21 mouse cellular contexts compared by ENCODE assay signal in genomic region chr1:146523727-146524573, GRCm38 (mm10). TPM values are rescaled to one million over a fixed set of nuclear protein-coding genes. Genes with fewer than 3 reads are reported as not detected.
DNase-seq lines count a peak whose midpoint lies in the region; ATAC-seq lines count a peak whose summit lies in the region.
"Had no signal": no experiment of that assay in that cellular context is flagged by ENCODE, and none has a peak within 500 bp of the region (broad histone marks: within the 10 kb centered on the region; RNA-seq: fewer than 3 reads in every experiment).

No protein-coding gene starts in this region.

- intact Hi-C loops in heart, postnatal 25 days (cut with DNase I), result no loop called here

- no peaks in the 10 kb centered on the region for H3K27me3 ChIP-seq in forebrain, embryonic 12.5 days
- H3K27me3 ChIP-seq in forebrain, embryonic 13.5 days, result no peaks in the 10 kb centered on the region
- no peaks in the 10 kb centered on the region for H3K27me3 ChIP-seq in midbrain, embryonic 10.5 days (ENCODE audit: low read depth, poor library complexity, severe bottlenecking)
- H3K27me3 ChIP-seq in midbrain, embryonic 14.5 days (ENCODE audit: control insufficient read depth, insufficient read depth, low read length), result no peaks in the 10 kb centered on the region
- no peaks in the 10 kb centered on the region for H3K27me3 ChIP-seq in midbrain, embryonic 13.5 days
- H3K27me3 ChIP-seq: CH12.LX; embryonic facial prominence, embryonic 13.5 days had no signal

- no peak overlapping the region for H3K4me2 ChIP-seq in forebrain, embryonic 12.5 days
- H3K4me2 ChIP-seq in forebrain, embryonic 13.5 days, result no peak overlapping the region
- H3K4me2 ChIP-seq in midbrain, embryonic 14.5 days (ENCODE audit: low read length), result no peak overlapping the region
- no peak overlapping the region for H3K4me2 ChIP-seq in midbrain, embryonic 13.5 days (replicated peaks)
- H3K4me2 ChIP-seq: embryonic facial prominence, embryonic 13.5 days had no signal

- no peak overlapping the region for H3K27ac ChIP-seq in forebrain, embryonic 12.5 days
- no peak overlapping the region for H3K27ac ChIP-seq in forebrain, embryonic 13.5 days
- no peak overlapping the region for H3K27ac ChIP-seq in midbrain, embryonic 10.5 days (replicated peaks)
- H3K27ac ChIP-seq in midbrain, embryonic 14.5 days (replicated peaks; ENCODE audit: low read depth, low read length), result no peak overlapping the region
- no peak overlapping the region for H3K27ac ChIP-seq in midbrain, embryonic 13.5 days
- H3K27ac ChIP-seq: embryonic facial prominence, embryonic 13.5 days; heart, embryonic 10.5 days had no signal

- WGBS in forebrain, embryonic 12.5 days, result 49% methylated on average over 11 of the region's 11 CpGs
- 55% methylated on average over 11 of the region's 11 CpGs for WGBS in forebrain, embryonic 13.5 days
- WGBS in midbrain, embryonic 10.5 days, result 58% methylated on average over 11 of the region's 11 CpGs
- 55% methylated on average over 11 of the region's 11 CpGs for WGBS in midbrain, embryonic 14.5 days
- 54% methylated on average over 11 of the region's 11 CpGs for WGBS in midbrain, embryonic 13.5 days

- H3K4me3 ChIP-seq in forebrain, embryonic 12.5 days (replicated peaks), result no peak overlapping the region
- H3K4me3 ChIP-seq in forebrain, embryonic 13.5 days, result no peak overlapping the region
- H3K4me3 ChIP-seq in midbrain, embryonic 10.5 days, result no peak overlapping the region
- no peak overlapping the region for H3K4me3 ChIP-seq in midbrain, embryonic 14.5 days (replicated peaks; ENCODE audit: low read depth, low read length)
- H3K4me3 ChIP-seq in midbrain, embryonic 13.5 days (replicated peaks), result no peak overlapping the region
- H3K4me3 ChIP-seq: embryonic facial prominence, embryonic 13.5 days; heart, embryonic 10.5 days had no signal

- peak; percentile 11 for DNase-seq in midbrain, embryonic 10.5 days (ENCODE audit: low spot score)
- DNase-seq in midbrain, embryonic 14.5 days, result no peak
- peak; percentile 39 for DNase-seq in brain, adult 2 months (ENCODE audit: low read depth, low spot score)
- no peak for DNase-seq in heart, postnatal 25 days (ENCODE audit: low spot score)
- DNase-seq: adrenal gland, adult 2 months; adrenal gland, postnatal 25 days; cerebellum, adult 11-12 months; cerebellum, adult 9-10 months; cerebellum, postnatal 36 days; gastrocnemius, postnatal 10 days; heart, adult 18-20 months; heart, postnatal 10 days had no signal

- H3K36me3 ChIP-seq in forebrain, embryonic 12.5 days (replicated peaks), result no peaks in the 10 kb centered on the region
- no peaks in the 10 kb centered on the region for H3K36me3 ChIP-seq in forebrain, embryonic 13.5 days (ENCODE audit: poor library complexity, severe bottlenecking)
- H3K36me3 ChIP-seq in midbrain, embryonic 10.5 days, result no peaks in the 10 kb centered on the region
- H3K36me3 ChIP-seq in midbrain, embryonic 14.5 days (ENCODE audit: control insufficient read depth, insufficient read depth, low read length), result no peaks in the 10 kb centered on the region
- H3K36me3 ChIP-seq in midbrain, embryonic 13.5 days, result no peaks in the 10 kb centered on the region
- H3K36me3 ChIP-seq: embryonic facial prominence, embryonic 13.5 days; heart, embryonic 10.5 days had no signal

- no peaks in the 10 kb centered on the region for H3K4me1 ChIP-seq in forebrain, embryonic 12.5 days
- no peaks in the 10 kb centered on the region for H3K4me1 ChIP-seq in forebrain, embryonic 13.5 days
- H3K4me1 ChIP-seq in midbrain, embryonic 10.5 days, result peaks cover 4% of the 10 kb centered on the region
- no peaks in the 10 kb centered on the region for H3K4me1 ChIP-seq in midbrain, embryonic 14.5 days (ENCODE audit: control insufficient read depth, insufficient read depth, low read length)
- H3K4me1 ChIP-seq in midbrain, embryonic 13.5 days (replicated peaks), result no peaks in the 10 kb centered on the region
- H3K4me1 ChIP-seq: embryonic facial prominence, embryonic 13.5 days; heart, embryonic 10.5 days had no signal

- no peaks in the 10 kb centered on the region for H3K9me3 ChIP-seq in forebrain, embryonic 12.5 days
- no peaks in the 10 kb centered on the region for H3K9me3 ChIP-seq in forebrain, embryonic 13.5 days (replicated peaks)
- H3K9me3 ChIP-seq in midbrain, embryonic 10.5 days (replicated peaks), result no peaks in the 10 kb centered on the region
- H3K9me3 ChIP-seq in midbrain, embryonic 14.5 days (ENCODE audit: control insufficient read depth, low read length), result no peaks in the 10 kb centered on the region
- no peaks in the 10 kb centered on the region for H3K9me3 ChIP-seq in midbrain, embryonic 13.5 days
- H3K9me3 ChIP-seq: embryonic facial prominence, embryonic 13.5 days; heart, embryonic 10.5 days had no signal

- ATAC-seq in forebrain, embryonic 12.5 days (ENCODE audit: low FRiP score), result 0 out of 2 replicates have a peak, but pooled peaks have one; percentile 27
- ATAC-seq in forebrain, embryonic 13.5 days, result no peak
- ATAC-seq in midbrain, embryonic 14.5 days (ENCODE audit: low FRiP score, low TSS enrichment), result no peak
- ATAC-seq in midbrain, embryonic 13.5 days, result 0 out of 2 replicates have a peak, but pooled peaks have one; percentile 43
- ATAC-seq: forebrain, embryonic 16.5 days; intestine, embryonic 16.5 days had no signal

- H3K9ac ChIP-seq in forebrain, embryonic 12.5 days, result no peak overlapping the region
- no peak overlapping the region for H3K9ac ChIP-seq in forebrain, embryonic 13.5 days
- H3K9ac ChIP-seq in midbrain, embryonic 14.5 days (replicated peaks; ENCODE audit: low read length), result no peak overlapping the region
- H3K9ac ChIP-seq in midbrain, embryonic 13.5 days (replicated peaks), result no peak overlapping the region
- H3K9ac ChIP-seq: embryonic facial prominence, embryonic 13.5 days had no signal

RNA-seq across cellular contexts. Expression of gene Brinp3, which starts 29.4 kb away (rescaled TPM):
- polyA plus RNA-seq in forebrain, embryonic 12.5 days (2016; fragmentation: Nextera tagmentation; extraction: Ambion mirVana), result 2.1 and 3.2 TPM in 2 replicates
- 3.7 and 5.6 TPM in 2 replicates for polyA plus RNA-seq in forebrain, embryonic 13.5 days (2015; fragmentation: Nextera tagmentation; extraction: Ambion mirVana)
- 0.89 and 0.96 TPM in 2 replicates for polyA plus RNA-seq in midbrain, embryonic 10.5 days (2016; fragmentation: Nextera tagmentation; extraction: Ambion mirVana)
- polyA plus RNA-seq in midbrain, embryonic 14.5 days (2014; fragmentation: Nextera tagmentation; extraction: Ambion mirVana), result 28.2 TPM in 2 replicates
- 9.2 and 11.7 TPM in 2 replicates for polyA plus RNA-seq in midbrain, embryonic 13.5 days (2015; fragmentation: Nextera tagmentation; extraction: Ambion mirVana)
- total RNA-seq in heart, postnatal 25 days (2021), result not detected
- total RNA-seq: adrenal gland, adult 2 months; adrenal gland, postnatal 25 days; CH12.LX; heart, adult 18-20 months; heart, postnatal 10 days; hematopoietic stem cell, adult 5-6 weeks had no signal
- polyA plus RNA-seq: heart, embryonic 10.5 days had no signal

Comparison
In these comparisons a context has a peak if more than half of its experiments do, and no peak if none do; other contexts are left out.
1. ATAC-seq: peak in forebrain, embryonic 12.5 days (single experiment) and midbrain, embryonic 13.5 days (single experiment); none in forebrain, embryonic 13.5 days (single experiment) and midbrain, embryonic 14.5 days (single experiment).
2. DNase-seq: peak in midbrain, embryonic 10.5 days (single experiment) and brain, adult 2 months (single experiment); none in midbrain, embryonic 14.5 days (single experiment) and heart, postnatal 25 days (single experiment).